Mouse (Mus musculus) myocyte (in vitro differentiated cells): Measurements from ENCODE around the gene Gins3. TPM values are rescaled to one million over a fixed set of nuclear protein-coding genes. Genes with fewer than 3 reads are reported as not detected.
"Not testable (repeated sequence)": the region's sequence is repeated elsewhere in the genome, so short reads cannot be mapped to it uniquely, and the experiment has no call there.

Source experiments
- H3K27me3 ChIP-seq: one replicate; pipeline ENCODE4 v1.6.1; 2011; ENCODE audit not compliant: control insufficient read depth, insufficient read depth, insufficient read length
- H3K36me3 ChIP-seq: one replicate; pipeline ENCODE4 v1.6.1; 2011; ENCODE audit not compliant: control insufficient read depth, insufficient read depth
- H3K4me2 ChIP-seq: one replicate; pipeline ENCODE4 v1.6.1; 2011; ENCODE audit warnings: low read depth, control low read depth
- H3K4me3 ChIP-seq: one replicate; pipeline ENCODE4 v1.5.1; 2011; ENCODE audit warnings: mild to moderate bottlenecking, control low read depth, moderate library complexity
- H3K79me2 ChIP-seq: one replicate; pipeline ENCODE4 v1.6.1; 2011; ENCODE audit not compliant: control insufficient read depth, insufficient read depth
- H3ac ChIP-seq: one replicate; pipeline ENCODE4 v1.6.1; 2011; ENCODE audit not compliant: control insufficient read depth, insufficient read length
- CEBPB ChIP-seq: IDR thresholded peaks from 2 replicates; pipeline ENCODE4 v1.6.1; 2011; ENCODE audit warnings: mild to moderate bottlenecking, moderate library complexity; ENCODE audit not compliant: poor library complexity, insufficient read depth, severe bottlenecking
- E2F4 ChIP-seq: IDR thresholded peaks from one replicate; pipeline ENCODE4 v1.6.1; 2011; ENCODE audit warnings: mild to moderate bottlenecking, control low read depth, moderate library complexity; ENCODE audit not compliant: insufficient read depth
- MAX ChIP-seq: IDR thresholded peaks from one replicate; pipeline ENCODE4 v1.6.1; 2011; ENCODE audit warnings: low read depth, mild to moderate bottlenecking, control low read depth
- MYOD1 ChIP-seq, 3 experiments: IDR thresholded peaks; one replicate each; pipeline ENCODE4 v1.6.1; 2011; ENCODE audit warnings: control low read depth in 2 of 3, low read depth in 2 of 3, mild to moderate bottlenecking in 2 of 3, moderate library complexity in 1 of 3; ENCODE audit not compliant: insufficient read length in 2 of 3, control insufficient read depth in 1 of 3
- MYOG ChIP-seq, 3 experiments: IDR thresholded peaks; one replicate each; pipeline ENCODE4 v1.6.1; 2011; ENCODE audit warnings: control low read depth in 2 of 3, low read depth in 2 of 3, mild to moderate bottlenecking in 2 of 3; ENCODE audit not compliant: insufficient read length in 2 of 3, control insufficient read depth in 1 of 3, insufficient read depth in 1 of 3
- POLR2A ChIP-seq: IDR thresholded peaks from one replicate; pipeline ENCODE4 v1.6.1; 2011; ENCODE audit warnings: low read depth, mild to moderate bottlenecking, control low read depth, moderate library complexity; ENCODE audit not compliant: insufficient read length
- POLR2AphosphoS2 ChIP-seq: IDR thresholded peaks from one replicate; pipeline ENCODE4 v1.6.1; 2011; ENCODE audit warnings: low read depth, control low read depth; ENCODE audit not compliant: insufficient read length
- REST ChIP-seq: IDR thresholded peaks from one replicate; pipeline ENCODE4 v1.6.1; 2011; ENCODE audit warnings: mild to moderate bottlenecking, control low read depth, moderate library complexity; ENCODE audit not compliant: insufficient read depth, insufficient read length
- SRF ChIP-seq: IDR thresholded peaks from one replicate; pipeline ENCODE4 v1.6.1; 2011; ENCODE audit warnings: low read depth; ENCODE audit not compliant: control insufficient read depth, insufficient read length
- TCF12 ChIP-seq: IDR thresholded peaks from one replicate; pipeline ENCODE4 v1.6.1; 2011; ENCODE audit warnings: mild to moderate bottlenecking, control low read depth; ENCODE audit not compliant: poor library complexity, insufficient read depth, severe bottlenecking
- TCF3 ChIP-seq: IDR thresholded peaks from one replicate; pipeline ENCODE4 v1.6.1; 2011; ENCODE audit warnings: low read depth, control low read depth; ENCODE audit not compliant: insufficient read length
- USF1 ChIP-seq: IDR thresholded peaks from one replicate; pipeline ENCODE4 v1.6.1; 2011; ENCODE audit warnings: low read depth, mild to moderate bottlenecking, control low read depth, moderate library complexity
- polyA plus RNA-seq: library from polyadenylated mRNA; unstranded; fragments of >200 nt; fragmentation: generic; extraction: Trizol; gene quantifications from one replicate; pipeline ENCODE4 v1.2.1, GENCODE M21; 2012; ENCODE audit warnings: missing spikeins

The Gins3 gene
- polyA plus RNA-seq, 1 experiment: 2.0 TPM

- Histone ChIP-seq H3K79me2 (no peaks in the 10 kb centered on the region), H3K27me3 (no peaks in the 10 kb centered on the region), H3ac (no peak overlapping the region), H3K36me3 (no peaks in the 10 kb centered on the region), H3K4me3 (no peak overlapping the region), H3K4me2 (no peak overlapping the region)
- TF ChIP-seq SRF: no peak
- TF ChIP-seq POLR2AphosphoS2: no peak
- no peak for TF ChIP-seq TCF3
- no peak for TF ChIP-seq MAX
- TF ChIP-seq REST: no peak
- no peak for TF ChIP-seq USF1
- no peak for TF ChIP-seq CEBPB
These were observed 31.1 kb upstream of the Gins3 start for GRCm38 (mm10) chr8:95602168-95602567.

DNA sequence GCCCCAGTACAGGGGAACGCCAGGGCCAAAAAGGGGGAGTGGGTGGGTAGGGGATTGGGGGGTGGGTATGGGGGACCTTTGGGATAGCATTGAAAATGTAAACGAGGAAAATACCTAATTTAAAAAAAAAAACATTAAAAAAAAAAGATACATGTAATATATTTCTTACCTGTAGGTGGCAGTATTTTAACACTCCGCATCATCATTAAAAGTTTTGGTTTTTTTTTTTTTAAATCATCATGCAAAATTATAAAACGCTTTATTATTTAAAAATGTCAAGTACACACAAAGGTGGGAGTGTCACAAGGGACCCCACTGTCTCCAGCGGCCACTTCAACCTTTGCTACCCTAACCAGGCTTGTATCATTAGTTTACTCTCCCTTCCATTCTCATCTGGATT, 26.7 kb upstream of the Gins3 start:
- H3K4me2 ChIP-seq: peak overlapping the region; percentile 72
- not testable (repeated sequence) for H3ac ChIP-seq, H3K4me3 ChIP-seq, H3K27me3 ChIP-seq, H3K79me2 ChIP-seq, H3K36me3 ChIP-seq

DNA sequence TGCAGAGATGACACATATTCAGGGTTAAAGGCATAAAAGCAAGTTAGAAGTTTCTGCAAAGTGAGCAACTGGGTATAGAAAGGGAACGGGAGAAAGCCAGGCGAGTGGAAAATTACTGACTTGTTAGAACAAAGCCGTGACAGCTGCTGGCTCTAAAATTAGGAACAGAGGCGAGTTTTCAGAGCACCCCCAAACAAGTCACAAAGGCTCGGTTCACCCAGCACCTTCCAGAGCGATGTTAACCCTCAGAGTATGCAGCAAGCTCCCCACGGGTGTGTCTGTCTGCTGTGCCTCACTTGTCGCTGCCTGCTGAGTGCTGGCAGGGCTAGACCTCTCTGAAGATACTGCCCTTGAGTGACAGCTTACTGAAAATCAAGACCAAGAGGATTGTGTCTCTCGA, 26.0 kb upstream of the Gins3 start:
- TF ChIP-seq CEBPB (no peak), TCF12 (no peak), SRF (no peak), MYOG (IDR thresholded peaks at IDR 0.05; ENCODE audit: control insufficient read depth in 1 of 3, insufficient read depth in 1 of 3, insufficient read length in 2 of 3, low read depth in 2 of 3) (peak in 2 of 3 experiments; percentile 67 to 86), MYOD1 (IDR thresholded peaks at IDR 0.05; ENCODE audit: control insufficient read depth in 1 of 3, insufficient read length in 2 of 3, low read depth in 2 of 3) (peak; percentile 57 to 73 (median 61))
- H3K27me3 ChIP-seq: no peaks in the 10 kb centered on the region
- peak overlapping the region; percentile 72 for H3K4me2 ChIP-seq
- no peak overlapping the region for H3K4me3 ChIP-seq
- no peaks in the 10 kb centered on the region for H3K36me3 ChIP-seq
- H3ac ChIP-seq: no peak overlapping the region
- H3K79me2 ChIP-seq: no peaks in the 10 kb centered on the region

GRCm38 (mm10) chr8:95609406-95609805, 23.8 kb upstream of the Gins3 start:
- H3K36me3 ChIP-seq: no peaks in the 10 kb centered on the region
- H3ac ChIP-seq: no peak overlapping the region
- TF ChIP-seq POLR2A: no peak
- no peak for TF ChIP-seq MYOG (IDR thresholded peaks at IDR 0.05; ENCODE audit: control insufficient read depth in 1 of 3, insufficient read depth in 1 of 3, insufficient read length in 2 of 3, low read depth in 2 of 3)
- no peak for TF ChIP-seq REST
- no peak for TF ChIP-seq MAX
- no peak for TF ChIP-seq USF1
- TF ChIP-seq CEBPB: no peak
- no peak for TF ChIP-seq SRF
- TF ChIP-seq TCF3: no peak
- no peak for TF ChIP-seq POLR2AphosphoS2
- no peak for TF ChIP-seq E2F4
- TF ChIP-seq TCF12: no peak
- H3K79me2 ChIP-seq: no peaks in the 10 kb centered on the region
- H3K27me3 ChIP-seq: no peaks in the 10 kb centered on the region
- H3K4me3 ChIP-seq: no peak overlapping the region
- H3K4me2 ChIP-seq: no peak overlapping the region

DNA sequence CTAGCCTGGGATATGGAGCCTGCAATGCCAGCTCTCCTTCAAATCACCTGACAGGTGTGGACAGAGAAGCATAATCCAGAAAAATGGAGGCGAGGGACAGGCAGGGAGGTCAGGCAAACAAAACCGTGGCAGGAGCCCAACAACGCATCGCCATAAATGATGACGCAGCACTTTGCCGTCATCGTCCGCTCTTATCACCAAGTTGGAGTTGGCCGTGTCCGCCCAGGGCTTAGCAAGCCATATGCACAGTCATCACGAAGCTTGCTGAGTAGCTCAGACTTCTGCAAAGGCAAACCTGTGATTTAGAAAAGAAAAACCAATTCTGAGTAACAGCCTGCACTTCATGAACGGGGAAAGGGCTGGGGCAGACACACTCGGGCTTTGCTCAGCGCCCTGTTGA, 22.5 kb upstream of the Gins3 start:
- Histone ChIP-seq H3K4me2 (no peak overlapping the region), H3K4me3 (no peak overlapping the region), H3K79me2 (no peaks in the 10 kb centered on the region), H3ac (no peak overlapping the region), H3K27me3 (no peaks in the 10 kb centered on the region), H3K36me3 (no peaks in the 10 kb centered on the region)
- TF ChIP-seq TCF3: no peak
- no peak for TF ChIP-seq POLR2A
- TF ChIP-seq USF1: no peak
- TF ChIP-seq MYOG (IDR thresholded peaks at IDR 0.05; ENCODE audit: control insufficient read depth in 1 of 3, insufficient read depth in 1 of 3, insufficient read length in 2 of 3, low read depth in 2 of 3): no peak
- no peak for TF ChIP-seq CEBPB
- no peak for TF ChIP-seq MYOD1 (IDR thresholded peaks at IDR 0.05; ENCODE audit: control insufficient read depth in 1 of 3, insufficient read length in 2 of 3, low read depth in 2 of 3)
- no peak for TF ChIP-seq POLR2AphosphoS2
- TF ChIP-seq TCF12: no peak
- TF ChIP-seq MAX: no peak
- TF ChIP-seq E2F4: no peak
- TF ChIP-seq SRF: no peak
- no peak for TF ChIP-seq REST

GRCm38 (mm10) chr8:95611769-95612168, 21.5 kb upstream of the Gins3 start:
- H3K36me3 ChIP-seq: no peaks in the 10 kb centered on the region
- H3K27me3 ChIP-seq: no peaks in the 10 kb centered on the region
- peak overlapping the region; percentile 72 for H3K4me2 ChIP-seq
- TF ChIP-seq MYOG (IDR thresholded peaks at IDR 0.05; ENCODE audit: control insufficient read depth in 1 of 3, insufficient read depth in 1 of 3, insufficient read length in 2 of 3, low read depth in 2 of 3) (peak in 1 of 3 experiments; percentile 60), TCF3 (no peak), REST (no peak), E2F4 (no peak), CEBPB (no peak), TCF12 (no peak), USF1 (no peak), POLR2A (no peak), POLR2AphosphoS2 (no peak), MYOD1 (IDR thresholded peaks at IDR 0.05; ENCODE audit: control insufficient read depth in 1 of 3, insufficient read length in 2 of 3, low read depth in 2 of 3) (peak in 2 of 3 experiments; percentile 64 to 70), MAX (no peak), SRF (no peak)
- H3ac ChIP-seq: no peak overlapping the region
- H3K79me2 ChIP-seq: no peaks in the 10 kb centered on the region
- H3K4me3 ChIP-seq: no peak overlapping the region
